Mouse (Mus musculus) lung, adult 2 months (tissue): ENCODE data around the gene Adam12.

Source experiments
- CTCF ChIP-seq: fragments of 200-500 bp; IDR thresholded peaks from 2 replicates; pipeline ENCODE4 v1.5.1; 2011; ENCODE audit warnings: mild to moderate bottlenecking, low read length, control low read depth; ENCODE audit not compliant: insufficient read depth
- POLR2A ChIP-seq: fragments of 200-500 bp; IDR thresholded peaks from 2 replicates; pipeline ENCODE4 v1.6.1; 2011; ENCODE audit warnings: low read depth, mild to moderate bottlenecking, control low read depth, low read length, borderline replicate concordance; ENCODE audit errors: extremely low read depth

DNA sequence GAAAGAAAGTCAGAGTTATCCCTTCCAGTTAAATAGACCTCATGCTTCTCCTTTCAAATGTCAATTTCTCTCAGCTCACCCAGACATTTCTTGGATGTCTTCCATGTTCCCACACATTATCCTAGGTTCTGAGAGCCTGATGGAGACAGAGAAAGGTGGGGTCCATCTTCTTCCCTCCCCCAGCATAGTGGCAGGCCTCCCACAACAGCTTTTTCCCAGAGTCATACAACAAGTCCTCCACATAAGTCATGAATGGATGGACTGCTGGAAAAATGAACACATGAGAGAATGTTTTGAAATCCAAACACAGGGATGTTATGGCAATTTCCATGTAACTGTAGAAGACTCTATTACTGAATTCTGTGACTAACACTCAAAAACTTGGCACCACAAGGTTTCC, 188.4 kb downstream of the Adam12 start:
- no peak for TF ChIP-seq POLR2A
- no peak for TF ChIP-seq CTCF
